Mouse (Mus musculus) embryonic facial prominence, embryonic 15.5 days (tissue): ENCODE data around the gene Tprn. TPM values are rescaled to one million over a fixed set of nuclear protein-coding genes. Genes with fewer than 3 reads are reported as not detected.

ENCODE experiments used
- ATAC-seq: fragments of 200-750 bp; cut with Nextera tagmentation; 2 replicates; pipeline ENCODE4 v1.8.0; 2017; ENCODE audit warnings: low read depth, moderate TSS enrichment; ENCODE audit not compliant: insufficient number of reproducible peaks, low FRiP score, low TSS enrichment
- H3K27ac ChIP-seq: fragments of 300-500 bp; sonication (generic); replicated peaks from 2 replicates; pipeline ENCODE4 v1.5.1; 2015; ENCODE audit warnings: mild to moderate bottlenecking, inconsistent platforms
- H3K27me3 ChIP-seq: fragments of 300-500 bp; sonication (generic); 2 replicates; pipeline ENCODE4 v1.6.1; 2015; ENCODE audit warnings: inconsistent platforms
- H3K36me3 ChIP-seq: fragments of 300-500 bp; sonication (generic); 2 replicates; pipeline ENCODE4 v1.6.1; 2015; ENCODE audit warnings: mild to moderate bottlenecking, inconsistent platforms
- H3K4me1 ChIP-seq: fragments of 300-500 bp; sonication (generic); 2 replicates; pipeline ENCODE4 v1.6.1; 2015; ENCODE audit warnings: inconsistent platforms
- H3K4me2 ChIP-seq: fragments of 300-500 bp; sonication (generic); replicated peaks from 2 replicates; pipeline ENCODE4 v1.6.1; 2015; ENCODE audit warnings: mild to moderate bottlenecking, inconsistent platforms
- H3K4me3 ChIP-seq: fragments of 300-500 bp; sonication (generic); replicated peaks from 2 replicates; pipeline ENCODE4 v1.5.1; 2015; ENCODE audit warnings: mild to moderate bottlenecking, inconsistent platforms
- H3K9ac ChIP-seq: fragments of 300-500 bp; sonication (generic); 2 replicates; pipeline ENCODE4 v1.6.1; 2015; ENCODE audit warnings: inconsistent platforms
- H3K9me3 ChIP-seq: fragments of 300-500 bp; sonication (generic); replicated peaks from 2 replicates; pipeline ENCODE4 v1.6.1; 2016; ENCODE audit warnings: inconsistent platforms
- WGBS: fragments of 180-500 bp; shearing (Covaris S2); methylation state at CpG from one replicate; pipeline ENCODE4 v1.1.7; 2015; 5-methylcytosine and 5-hydroxymethylcytosine counted together
- polyA plus RNA-seq: library from polyadenylated mRNA; unstranded; fragments of >200 nt; fragmentation: Nextera tagmentation; extraction: Ambion mirVana; gene quantifications from 2 replicates; pipeline ENCODE4 v1.2.1, GENCODE M21; 2015

Tprn gene
- polyA plus RNA-seq = 10.2 TPM in 2 replicates

GRCm38 (mm10) chr2:25262291-25262767, at the start of gene Tprn:
TSS of gene Tprn (plus strand) at chr2:25262618.
- WGBS = 0% methylated on average over 38 of the region's 39 CpGs
- H3K27ac ChIP-seq = no peak within 1 kb of the TSS; the same call in 1 of the 2 replicates

GRCm38 (mm10) chr2:25213266-25213865, 49.1 kb upstream of the Tprn start:
- peaks cover 20% of the 10 kb centered on the region for H3K4me1 ChIP-seq
- no peak overlapping the region for H3K4me3 ChIP-seq
- ATAC-seq = no peak
- no peaks in the 10 kb centered on the region for H3K27me3 ChIP-seq
- H3K9me3 ChIP-seq = no peaks in the 10 kb centered on the region
- H3K4me2 ChIP-seq = no peak overlapping the region
- H3K36me3 ChIP-seq = 0 out of 2 replicates have a peak, but pooled peaks cover 6% of the 10 kb centered on the region
- 64% methylated on average over 23 of the region's 23 CpGs for WGBS
- H3K27ac ChIP-seq = no peak overlapping the region
- no peak overlapping the region for H3K9ac ChIP-seq

More at GRCm38 (mm10) chr2:25262291-25262767, at the start of gene Tprn:
- H3K9ac ChIP-seq = peak within 1 kb of the TSS; percentile 58
- peak within 1 kb of the TSS; percentile 99 for H3K4me2 ChIP-seq
- H3K4me1 ChIP-seq = peaks cover 45% of the 10 kb centered on the region
- ATAC-seq = peak; percentile 98
- no peaks in the 10 kb centered on the region for H3K9me3 ChIP-seq
- peak within 1 kb of the TSS; percentile 73 for H3K4me3 ChIP-seq
- H3K36me3 ChIP-seq = no peaks in the 10 kb centered on the region
- H3K27me3 ChIP-seq = peaks cover 17% of the 10 kb centered on the region

- H3K36me3 ChIP-seq = no peaks in the 10 kb centered on the region
- H3K4me3 ChIP-seq = no peak within 1 kb of the TSS
- H3K27me3 ChIP-seq = no peaks in the 10 kb centered on the region
- H3K27ac ChIP-seq = no peak within 1 kb of the TSS
- peaks cover 15% of the 10 kb centered on the region for H3K4me1 ChIP-seq
- no peak within 1 kb of the TSS for H3K4me2 ChIP-seq
- H3K9me3 ChIP-seq = no peaks in the 10 kb centered on the region
- no peak within 1 kb of the TSS for H3K9ac ChIP-seq
- no peak for ATAC-seq
- 62% methylated on average over 3 of the region's 3 CpGs for WGBS
Observed at GRCm38 (mm10) chr2:25214444-25214843, 48.0 kb upstream of the Tprn start, which contains the start of gene Stpg3. TSS of gene Stpg3 (minus strand) at chr2:25214637.

- no peak overlapping the region for H3K4me3 ChIP-seq
- H3K4me2 ChIP-seq = no peak overlapping the region
- WGBS = 60% methylated on average over 2 of the region's 2 CpGs
- 0 out of 2 replicates have a peak, but pooled peaks cover 8% of the 10 kb centered on the region for H3K36me3 ChIP-seq
- no peak for ATAC-seq
- no peaks in the 10 kb centered on the region for H3K9me3 ChIP-seq
- no peaks in the 10 kb centered on the region for H3K27me3 ChIP-seq
- no peak overlapping the region for H3K9ac ChIP-seq
- H3K4me1 ChIP-seq = no peaks in the 10 kb centered on the region
- no peak overlapping the region for H3K27ac ChIP-seq
Observed at GRCm38 (mm10) chr2:25217666-25218065, 44.8 kb upstream of the Tprn start.

GRCm38 (mm10) chr2:25218445-25218844, 44.0 kb upstream of the Tprn start, which contains the start of gene Fam166a:
TSS of gene Fam166a (plus strand) at chr2:25218745.
- H3K9ac ChIP-seq = no peak within 1 kb of the TSS
- H3K4me3 ChIP-seq = no peak within 1 kb of the TSS
- no peak within 1 kb of the TSS for H3K27ac ChIP-seq
- no peaks in the 10 kb centered on the region for H3K9me3 ChIP-seq
- no peak within 1 kb of the TSS for H3K4me2 ChIP-seq
- 0 out of 2 replicates have a peak, but pooled peaks cover 8% of the 10 kb centered on the region for H3K36me3 ChIP-seq
- no peaks in the 10 kb centered on the region for H3K27me3 ChIP-seq
- ATAC-seq = no peak
- H3K4me1 ChIP-seq = peaks cover 4% of the 10 kb centered on the region

- H3K27ac ChIP-seq = no peak overlapping the region
- H3K4me2 ChIP-seq = no peak overlapping the region
- H3K9me3 ChIP-seq = no peaks in the 10 kb centered on the region
- peaks cover 15% of the 10 kb centered on the region for H3K4me1 ChIP-seq
- no peak overlapping the region for H3K9ac ChIP-seq
- 68% methylated on average over 5 of the region's 5 CpGs for WGBS
- H3K36me3 ChIP-seq = 0 out of 2 replicates have a peak, but pooled peaks cover 8% of the 10 kb centered on the region
- H3K27me3 ChIP-seq = no peaks in the 10 kb centered on the region
- no peak overlapping the region for H3K4me3 ChIP-seq
- no peak for ATAC-seq
Observed at GRCm38 (mm10) chr2:25221331-25221772, 41.1 kb upstream of the Tprn start.

- under 1% methylated on average over 52 of the region's 53 CpGs for WGBS
- peak; percentile 16 for ATAC-seq
Observed at GRCm38 (mm10) chr2:25223681-25224491, 38.5 kb upstream of the Tprn start.

GRCm38 (mm10) chr2:25224492-25224765, 38.0 kb upstream of the Tprn start, which contains the start of gene Tubb4b:
TSS of gene Tubb4b (minus strand) at chr2:25224702.
- under 1% methylated on average over 17 of the region's 17 CpGs for WGBS
- ATAC-seq = no peak

More at GRCm38 (mm10) chr2:25223681-25224491, 38.5 kb upstream of the Tprn start:
- H3K9ac ChIP-seq = peak overlapping the region; percentile 79
- peak overlapping the region; percentile 96 for H3K4me3 ChIP-seq
- no peaks in the 10 kb centered on the region for H3K27me3 ChIP-seq
- peak overlapping the region; percentile 96 for H3K27ac ChIP-seq
- peak overlapping the region; percentile 87 for H3K4me2 ChIP-seq
- H3K36me3 ChIP-seq = 0 out of 2 replicates have a peak, but pooled peaks cover 8% of the 10 kb centered on the region
- H3K4me1 ChIP-seq = peaks cover 24% of the 10 kb centered on the region
- H3K9me3 ChIP-seq = no peaks in the 10 kb centered on the region

GRCm38 (mm10) chr2:25224766-25225752, 37.4 kb upstream of the Tprn start:
- Histone ChIP-seq H3K4me3 (peak overlapping the region; percentile 96), H3K4me2 (peak overlapping the region; percentile 47), H3K36me3 (0 out of 2 replicates have a peak, but pooled peaks cover 8% of the 10 kb centered on the region), H3K27me3 (no peaks in the 10 kb centered on the region), H3K27ac (peak overlapping the region; percentile 97), H3K9ac (0 out of 2 replicates have a peak overlapping the region, but pooled peaks have one; percentile 16), H3K9me3 (no peaks in the 10 kb centered on the region), H3K4me1 (peaks cover 27% of the 10 kb centered on the region)
- ATAC-seq = peak; percentile 96
- 2% methylated on average over 41 of the region's 41 CpGs for WGBS

More at GRCm38 (mm10) chr2:25224492-25224765, 38.0 kb upstream of the Tprn start, which contains the start of gene Tubb4b:
- H3K36me3 ChIP-seq = 0 out of 2 replicates have a peak, but pooled peaks cover 8% of the 10 kb centered on the region
- H3K9ac ChIP-seq = peak within 1 kb of the TSS; percentile 79
- peak within 1 kb of the TSS; percentile 97 for H3K27ac ChIP-seq
- H3K4me1 ChIP-seq = peaks cover 27% of the 10 kb centered on the region
- H3K4me2 ChIP-seq = peak within 1 kb of the TSS; percentile 87
- H3K4me3 ChIP-seq = peak within 1 kb of the TSS; percentile 96
- no peaks in the 10 kb centered on the region for H3K27me3 ChIP-seq
- H3K9me3 ChIP-seq = no peaks in the 10 kb centered on the region

- 73% methylated on average over 8 of the region's 8 CpGs for WGBS
- H3K4me2 ChIP-seq = peak overlapping the region; percentile 47
- peak overlapping the region; percentile 96; the same call in 1 of the 2 replicates for H3K4me3 ChIP-seq
- ATAC-seq = no peak
- H3K36me3 ChIP-seq = 0 out of 2 replicates have a peak, but pooled peaks cover 8% of the 10 kb centered on the region
- H3K27ac ChIP-seq = peak overlapping the region; percentile 97
- H3K9me3 ChIP-seq = no peaks in the 10 kb centered on the region
- H3K9ac ChIP-seq = no peak overlapping the region
- H3K27me3 ChIP-seq = 0 out of 2 replicates have a peak, but pooled peaks cover 5% of the 10 kb centered on the region
- peaks cover 27% of the 10 kb centered on the region for H3K4me1 ChIP-seq
Observed at GRCm38 (mm10) chr2:25225811-25226379, 36.5 kb upstream of the Tprn start.
